Mouse (Mus musculus) G1E-ER4 (cell line): ENCODE data around the gene Rab40b. TPM values are rescaled to one million over a fixed set of nuclear protein-coding genes. Genes with fewer than 3 reads are reported as not detected.

Experiments used
- GATA1 ChIP-seq: IDR thresholded peaks from one replicate; pipeline ENCODE4 v1.8.0; 2012; ENCODE audit warnings: low read length, inconsistent platforms
- polyA plus RNA-seq: library from polyadenylated mRNA; stranded (reverse); fragments of >175 nt; gene quantifications from 2 replicates; pipeline ENCODE4 v1.2.3, GENCODE M21; 2012

The Rab40b gene
- polyA plus RNA-seq: not detected in 2 replicates

DNA sequence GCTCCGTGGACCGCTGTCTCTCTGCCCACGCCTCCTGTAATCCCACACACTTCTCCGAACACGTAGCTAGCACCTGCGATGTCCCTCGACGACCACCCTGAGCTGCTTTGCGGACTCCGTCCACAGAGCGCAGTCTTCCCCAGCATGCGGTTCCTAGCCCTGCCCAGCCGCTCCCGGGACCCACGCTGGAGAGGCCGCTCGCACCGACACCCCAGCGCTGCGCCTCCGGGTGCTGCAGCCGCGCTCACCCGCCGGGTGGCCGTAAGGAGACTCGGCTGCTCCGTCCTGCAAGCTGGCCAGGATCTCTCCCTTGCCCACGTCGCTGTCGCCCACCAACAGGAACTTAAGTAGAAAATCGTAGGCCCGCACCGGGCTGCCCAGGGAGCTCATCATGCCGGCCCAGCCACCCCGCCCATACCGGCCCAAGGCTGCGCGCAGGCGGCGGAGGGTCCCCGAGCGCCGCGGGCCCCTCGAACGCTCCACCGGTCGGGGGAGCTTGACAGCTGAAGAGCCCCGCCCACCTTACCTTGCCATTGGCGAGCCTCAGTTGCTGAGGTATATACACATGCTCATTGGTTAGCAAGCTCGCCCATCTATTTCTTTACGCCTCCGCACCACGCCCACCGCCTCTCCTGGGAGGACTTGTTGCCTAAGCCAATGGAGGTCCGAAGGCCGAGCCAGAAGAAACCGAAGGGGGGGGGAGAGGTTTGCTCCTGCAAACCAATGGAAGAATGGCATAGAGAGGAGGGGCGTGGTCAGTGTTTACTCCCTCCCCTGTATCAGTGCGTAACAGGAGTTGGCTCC is at the start of gene Rab40b:
TSS of gene Rab40b (minus strand) at position 502 of the 804 bp plus-strand sequence.
- TF ChIP-seq GATA1: no peak

DNA sequence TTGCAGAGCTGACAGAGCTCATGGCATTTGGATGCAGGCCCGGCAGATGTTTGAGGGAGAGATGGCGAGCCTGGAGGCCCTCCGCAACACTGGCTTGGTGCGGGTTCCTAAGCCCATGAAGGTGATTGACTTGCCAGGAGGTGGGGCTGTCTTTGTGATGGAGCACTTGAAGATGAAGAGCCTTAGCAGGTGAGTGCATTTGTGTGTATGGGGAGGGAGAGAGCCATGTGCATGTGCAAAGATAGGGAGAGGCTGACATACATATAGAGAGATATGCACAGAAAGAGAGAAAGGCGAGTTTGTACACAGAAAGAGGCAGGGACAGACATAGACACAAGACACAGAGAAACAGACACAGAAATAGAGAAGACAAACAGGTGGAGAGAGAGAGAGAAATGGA is 49.2 kb upstream of the Rab40b start:
- no peak for TF ChIP-seq GATA1

DNA sequence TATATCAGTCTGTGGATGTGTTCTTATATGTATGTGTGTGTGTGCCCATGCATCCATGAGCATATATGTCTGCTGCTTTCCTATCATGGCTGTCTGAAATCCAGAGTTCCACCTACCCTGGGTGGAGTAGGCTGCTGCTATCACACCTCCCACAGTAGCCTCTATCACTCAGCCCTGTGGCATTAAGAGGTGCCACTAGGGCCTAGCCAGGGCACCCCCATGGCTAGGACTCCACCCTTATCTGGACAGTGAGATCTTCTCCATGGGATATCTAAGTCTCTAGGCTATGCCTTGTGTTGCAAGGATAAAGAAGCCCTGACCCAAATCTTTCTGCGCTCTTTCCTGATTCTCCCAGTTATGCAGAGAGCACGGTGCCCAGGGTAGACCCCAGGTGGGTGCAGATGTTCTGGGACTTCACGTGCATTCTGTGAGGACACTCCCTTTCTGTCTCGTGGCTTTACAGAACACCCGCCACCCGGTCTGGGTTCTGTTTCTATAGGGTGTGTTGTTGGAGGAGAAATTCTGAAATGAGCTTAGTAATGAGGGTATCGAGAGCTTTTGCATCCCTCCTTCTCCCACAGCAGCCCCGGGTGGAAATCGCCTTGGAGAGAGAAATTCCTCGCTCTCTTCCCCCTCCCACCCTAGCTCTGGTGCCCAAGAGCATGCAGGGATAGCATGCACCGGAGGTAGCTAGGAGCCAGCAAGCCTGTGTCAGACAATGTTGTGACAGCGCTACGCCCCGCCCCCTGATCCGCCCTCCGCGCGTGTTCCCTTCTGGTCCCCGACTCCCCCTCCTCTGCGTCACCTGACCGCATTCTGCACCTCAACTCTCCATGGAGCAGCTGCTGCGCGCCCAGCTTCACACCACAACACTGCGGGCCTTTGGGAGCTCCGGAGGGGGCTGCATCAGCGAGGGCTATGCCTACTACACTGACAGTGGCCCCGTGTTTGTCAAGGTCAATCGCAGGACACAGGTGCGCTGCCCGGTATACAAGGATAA is 46.4 kb upstream of the Rab40b start, which contains the start of gene Fn3k:
TSS of gene Fn3k (plus strand) at position 758 of the 1,000 bp plus-strand sequence.
- no peak for TF ChIP-seq GATA1

DNA sequence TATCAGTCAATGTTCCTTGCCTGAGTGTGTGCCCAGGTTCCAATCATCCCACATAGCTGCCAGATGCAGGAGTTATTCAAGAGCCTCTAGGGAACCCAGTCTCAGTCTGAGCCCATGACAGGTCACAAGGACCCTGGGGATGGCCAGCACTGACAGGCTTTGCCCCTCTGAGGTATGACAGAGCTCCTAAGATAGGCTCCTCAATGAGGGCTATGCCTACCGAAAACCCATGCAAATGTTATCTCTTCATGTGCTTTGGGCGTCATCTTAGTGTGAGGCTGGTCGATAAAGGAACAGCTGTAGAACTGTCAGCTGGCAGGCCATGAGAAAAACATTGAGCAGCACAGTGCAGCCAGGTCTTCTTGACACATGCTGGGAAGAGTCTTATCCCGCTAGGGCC is 45.3 kb upstream of the Rab40b start:
- no peak for TF ChIP-seq GATA1

DNA sequence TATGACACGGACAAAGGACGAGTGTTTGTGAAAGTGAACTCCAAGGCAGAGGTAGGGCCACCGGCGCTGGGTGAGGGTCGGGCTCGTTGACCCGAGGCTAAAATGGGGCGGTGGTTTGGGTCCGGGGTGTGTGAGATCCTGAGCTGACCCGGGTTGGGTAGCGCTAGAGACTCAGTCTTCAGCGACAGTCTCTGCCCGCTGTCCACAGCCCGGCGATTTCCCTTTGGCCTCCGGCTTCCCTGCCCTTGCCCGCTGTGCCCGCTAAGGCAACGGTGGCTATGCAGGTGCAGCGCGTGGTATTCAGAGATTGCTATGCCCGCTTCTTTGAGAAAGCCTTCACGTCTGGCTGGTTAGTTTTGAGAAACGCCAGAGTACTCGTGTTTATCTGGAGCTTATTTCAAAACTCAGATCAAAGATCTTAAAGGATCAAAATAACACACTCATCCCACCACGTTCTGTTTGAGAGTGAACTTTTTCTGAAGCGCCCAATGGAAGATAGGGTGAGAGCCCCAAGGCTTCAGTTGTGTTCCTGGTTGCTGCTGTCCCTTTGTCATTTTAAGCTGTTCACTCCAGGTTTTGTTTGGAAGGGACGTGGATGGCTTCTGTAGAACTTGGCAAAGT is 33.6 kb upstream of the Rab40b start:
- no peak for TF ChIP-seq GATA1

DNA sequence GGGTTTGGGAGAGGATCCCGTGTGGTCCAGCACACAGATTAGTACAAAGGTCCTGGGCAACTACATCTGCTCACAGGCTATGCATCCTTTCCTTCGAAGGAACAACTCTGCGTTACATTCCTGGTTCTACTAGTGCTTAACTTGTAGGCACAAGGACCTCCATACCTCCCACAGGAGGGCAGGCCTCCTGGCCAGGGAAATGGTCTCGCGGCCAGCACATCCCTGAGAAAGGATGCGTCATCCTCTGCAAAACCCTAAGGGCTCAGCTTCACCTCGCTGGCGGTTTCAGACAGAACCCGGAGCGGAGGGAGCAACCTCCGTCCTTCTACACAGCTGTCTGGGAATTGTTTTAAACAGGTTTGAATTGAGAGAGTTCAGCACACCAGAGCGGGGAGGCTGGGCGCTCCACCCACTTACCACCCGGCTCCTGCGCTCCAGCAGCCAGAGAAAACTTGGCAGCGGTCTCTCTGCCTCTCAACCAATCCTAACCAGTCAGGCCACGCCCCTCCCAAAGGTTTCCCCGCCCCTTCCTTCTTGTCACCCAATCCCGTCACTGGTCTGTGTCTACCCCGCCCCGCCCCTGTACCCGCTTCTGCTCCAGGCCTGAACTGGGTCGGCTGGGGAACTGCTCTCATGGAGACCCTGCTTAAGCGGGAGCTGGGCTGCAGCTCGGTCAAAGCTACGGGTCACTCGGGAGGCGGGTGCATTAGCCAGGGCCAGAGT is 32.9 kb upstream of the Rab40b start, which contains the start of gene Fn3krp:
TSS of gene Fn3krp (plus strand) at position 572 of the 723 bp plus-strand sequence.
- TF ChIP-seq GATA1: no peak

DNA sequence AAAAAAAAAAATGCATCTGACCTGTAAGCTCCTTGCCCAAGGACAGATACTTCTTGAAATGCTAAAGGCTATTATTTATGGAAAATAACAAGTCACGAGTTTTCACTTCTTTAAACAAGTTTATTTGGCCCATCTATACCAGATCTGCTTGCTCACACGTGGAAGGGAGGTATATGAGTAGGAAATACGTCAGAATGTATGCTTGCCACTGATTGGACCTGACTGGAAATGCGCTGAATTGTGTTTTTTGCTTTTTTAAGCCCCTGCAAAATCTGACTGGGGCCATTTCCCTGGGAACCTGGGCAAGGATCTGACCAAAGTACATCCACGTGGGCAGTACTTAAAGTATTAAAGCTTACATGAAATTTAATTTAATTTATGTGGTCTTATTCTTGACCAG is 32.3 kb upstream of the Rab40b start:
- TF ChIP-seq GATA1: no peak

DNA sequence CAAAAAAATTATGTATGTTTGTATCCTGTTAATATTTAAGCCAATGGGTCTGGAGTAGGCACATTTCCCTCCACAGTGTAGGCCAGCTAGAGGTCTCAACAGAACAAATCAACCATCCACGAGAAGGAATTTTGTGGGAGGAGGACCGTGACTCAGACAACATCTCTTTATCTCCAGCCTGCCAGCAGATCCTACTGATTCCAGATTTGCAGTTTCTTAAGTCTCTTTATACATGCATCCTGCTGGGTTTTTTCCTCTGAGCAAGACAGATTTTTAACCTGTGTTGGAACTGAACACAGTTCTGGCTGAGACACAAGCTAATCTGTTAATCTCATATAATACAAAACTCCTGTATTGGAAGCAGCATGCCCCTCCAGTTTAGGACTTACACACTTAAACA is 30.9 kb upstream of the Rab40b start:
- no peak for TF ChIP-seq GATA1

DNA sequence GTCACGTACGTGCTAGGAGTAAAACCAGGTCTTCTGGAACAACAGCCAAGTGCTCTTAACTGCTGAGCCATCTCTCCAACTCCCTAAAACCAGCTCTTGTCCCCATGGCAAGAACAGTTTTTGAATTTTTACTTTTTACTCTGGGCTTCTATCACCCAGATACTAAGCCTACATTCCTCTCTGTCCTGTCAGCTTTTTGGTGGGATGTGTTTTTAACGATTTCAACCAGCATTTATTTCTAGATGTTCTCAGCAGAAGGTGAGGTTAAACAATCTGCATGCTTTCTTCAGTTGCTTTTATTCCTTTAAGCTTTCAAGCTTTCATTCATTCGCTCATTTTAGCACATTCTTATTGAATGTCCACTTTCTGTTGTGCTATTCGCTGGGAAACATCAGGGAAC is 29.9 kb upstream of the Rab40b start:
- no peak for TF ChIP-seq GATA1

DNA sequence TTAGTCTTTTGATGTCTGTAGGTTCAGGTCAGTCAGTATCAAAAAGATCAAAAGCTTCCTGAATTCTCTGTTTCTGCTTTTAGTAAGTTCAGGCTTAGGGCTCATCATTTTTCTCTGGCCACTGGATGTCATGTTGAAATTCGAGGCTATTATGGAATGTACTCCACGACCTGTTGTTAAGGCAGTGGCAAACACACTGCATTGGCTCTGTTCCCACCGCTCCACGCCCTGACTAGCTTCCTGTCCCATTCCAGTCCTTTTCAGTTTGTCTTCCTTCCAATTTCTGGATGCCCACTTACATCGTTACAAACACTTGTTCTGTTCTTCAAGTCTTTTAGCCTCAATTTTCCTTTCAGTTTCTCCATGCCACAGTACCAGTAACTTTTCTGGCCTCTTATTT is 27.3 kb upstream of the Rab40b start:
- TF ChIP-seq GATA1: no peak

DNA sequence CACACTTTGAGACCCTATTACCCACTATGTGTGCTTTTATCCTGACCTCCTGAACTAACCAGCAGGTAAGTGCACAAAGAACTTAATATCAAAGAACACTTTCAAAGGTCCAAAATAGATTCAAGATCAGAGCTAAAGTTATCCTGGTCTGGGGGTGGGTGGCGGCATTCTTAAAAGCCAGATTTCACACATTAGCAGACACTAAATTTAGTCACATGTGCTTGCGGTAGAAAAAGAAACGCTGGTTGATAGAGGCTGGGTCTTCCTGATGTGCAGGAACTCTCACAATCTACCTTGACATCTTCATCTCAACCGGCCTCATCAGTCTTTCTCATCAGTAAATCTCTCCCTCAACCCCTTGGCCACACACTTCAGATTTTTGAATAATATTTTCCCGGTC is 26.7 kb upstream of the Rab40b start:
- no peak for TF ChIP-seq GATA1

DNA sequence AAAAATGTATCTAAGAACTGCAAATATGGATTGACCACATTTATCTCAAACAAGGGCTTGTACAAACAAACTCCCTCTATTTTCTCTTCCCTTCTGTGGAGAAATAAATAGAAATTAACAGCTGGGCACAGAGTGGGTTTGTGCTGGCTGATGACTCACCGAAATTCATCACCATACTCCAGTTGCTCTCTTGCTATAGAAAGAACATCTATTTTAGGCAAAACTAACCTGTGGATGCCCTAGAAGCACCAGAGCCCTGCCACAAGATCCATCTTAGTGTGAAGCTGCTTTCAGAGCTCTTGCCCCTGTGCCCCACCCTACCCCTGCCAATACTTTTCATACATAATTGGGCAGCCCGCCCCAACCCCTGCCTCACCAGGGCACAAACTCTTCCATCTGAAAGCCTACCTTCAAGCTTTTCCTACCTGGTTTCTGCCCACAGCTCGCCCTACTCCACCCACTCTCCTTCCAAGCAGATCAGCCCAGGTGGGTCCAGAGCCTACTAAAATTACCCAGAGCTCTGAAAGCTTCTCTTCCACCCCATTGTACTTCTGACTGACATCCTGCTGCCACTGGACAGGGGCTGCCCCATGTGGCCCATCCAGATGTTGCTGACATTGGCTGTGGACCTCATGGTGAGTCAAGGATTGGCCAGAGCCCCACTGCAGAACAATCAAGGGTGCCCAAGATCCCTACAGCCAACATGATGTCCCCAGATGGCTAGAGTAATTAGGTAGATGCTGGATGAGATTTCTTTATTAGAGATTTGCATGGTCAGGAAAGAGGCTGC is 19.5 kb upstream of the Rab40b start:
- no peak for TF ChIP-seq GATA1

DNA sequence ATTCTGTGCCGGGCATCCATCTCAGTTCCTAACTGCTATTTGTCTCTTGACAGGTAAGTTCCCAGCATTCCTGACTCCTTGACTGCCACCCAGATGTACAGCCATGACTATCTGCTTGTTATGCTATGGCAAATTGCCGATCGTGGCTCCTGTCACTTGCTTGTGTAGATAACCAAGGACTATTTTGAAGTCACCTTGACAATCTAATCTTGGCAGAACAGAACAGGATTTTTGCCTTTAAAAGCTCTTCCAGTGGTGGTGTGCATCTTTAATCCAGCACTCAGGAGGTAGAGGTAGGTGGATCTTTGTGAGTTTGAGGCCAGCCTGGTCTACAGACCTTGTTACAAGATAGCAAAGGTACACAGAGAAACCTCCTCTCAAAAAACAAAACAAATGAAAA is 4.4 kb upstream of the Rab40b start:
- TF ChIP-seq GATA1: no peak

DNA sequence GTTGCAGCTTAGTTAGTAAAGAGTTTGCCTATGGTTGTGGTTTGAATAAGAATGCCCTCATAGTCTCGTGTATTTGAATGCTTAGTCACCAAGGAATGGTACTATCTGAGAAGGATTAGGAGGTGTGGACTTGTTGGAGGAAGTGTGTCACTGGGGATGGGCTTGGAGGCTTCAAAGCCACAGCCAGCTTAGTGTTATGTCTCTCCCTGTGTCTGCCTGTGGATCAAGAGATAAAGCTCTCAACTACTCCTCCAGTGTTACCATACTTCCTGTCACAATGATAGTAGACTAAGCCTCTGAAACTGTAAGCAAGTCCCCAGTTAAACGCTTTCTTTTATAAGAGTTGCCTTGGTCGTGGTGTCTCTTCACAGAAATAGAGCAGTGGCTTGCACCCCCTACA is 2.7 kb upstream of the Rab40b start:
- no peak for TF ChIP-seq GATA1
